Mouse (Mus musculus) mouse embryonic stem cell (cell line): Measurements from ENCODE around the gene Dscaml1.
"Not testable (repeated sequence)": the region's sequence is repeated elsewhere in the genome, so short reads cannot be mapped to it uniquely, and the experiment has no call there.

Source experiments
- in situ Hi-C, 2 experiments: fragments of 300-500 bp; cut with MboI; formaldehyde crosslinking; loops; 1 replicate in 1 of 2; 3 replicates in 1 of 2; pipeline ENCODE4 v1.14.3; 2019 to 2020; ENCODE audit warnings: low sequenced_read_pairs in 2 of 2, low pct_unique_long_range_greater_than_20kb in 1 of 2, mixed read lengths in 1 of 2; ENCODE audit not compliant: unreplicated experiment in 1 of 2

Dscaml1 gene

GRCm38 (mm10) chr9:45767155-45767554 is 340.7 kb downstream of the Dscaml1 start:
- in situ Hi-C loops: no loop called here

- in situ Hi-C loops: no loop called here
Observed at GRCm38 (mm10) chr9:45768421-45768820, 342.0 kb downstream of the Dscaml1 start.

DNA sequence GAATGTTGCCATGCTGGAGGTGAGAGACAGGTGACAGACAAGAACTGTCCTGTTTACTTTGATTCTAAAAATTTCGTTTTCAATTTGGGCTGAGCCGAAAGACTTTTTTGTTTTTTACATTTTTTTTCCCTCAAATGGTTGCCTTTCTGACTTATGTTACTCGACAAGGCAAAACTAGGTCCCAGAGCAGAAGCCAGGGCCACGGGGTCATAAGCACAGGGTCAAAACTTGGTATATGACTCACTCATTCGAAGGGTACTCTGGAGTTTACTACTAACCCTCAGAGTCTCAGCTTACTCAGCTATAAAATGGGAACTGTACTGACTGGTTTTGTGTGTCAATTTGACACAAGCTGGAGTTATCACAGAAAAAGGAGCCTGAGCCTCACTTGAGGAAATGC is 343.2 kb downstream of the Dscaml1 start:
- in situ Hi-C loops: no loop called here

DNA sequence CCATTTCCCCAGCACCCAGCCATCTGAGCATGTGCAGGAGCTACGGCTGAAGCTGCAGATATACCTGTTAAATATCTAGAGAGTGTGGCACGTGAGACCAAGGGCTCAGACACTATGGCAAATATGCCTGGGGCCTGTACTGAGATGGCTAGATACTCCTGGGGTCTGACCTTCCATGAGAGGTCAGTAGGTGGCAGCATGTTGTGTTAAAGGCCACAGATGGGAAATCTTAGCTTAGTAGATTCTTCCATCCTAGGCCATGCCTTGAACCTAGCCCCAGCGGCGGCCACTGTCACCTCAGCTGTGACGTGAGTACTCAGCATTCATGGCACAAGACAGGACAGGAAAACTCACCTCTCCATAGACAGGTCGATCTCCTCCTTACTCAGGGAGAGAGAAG is 347.7 kb downstream of the Dscaml1 start:
- in situ Hi-C loops: no loop called here

DNA sequence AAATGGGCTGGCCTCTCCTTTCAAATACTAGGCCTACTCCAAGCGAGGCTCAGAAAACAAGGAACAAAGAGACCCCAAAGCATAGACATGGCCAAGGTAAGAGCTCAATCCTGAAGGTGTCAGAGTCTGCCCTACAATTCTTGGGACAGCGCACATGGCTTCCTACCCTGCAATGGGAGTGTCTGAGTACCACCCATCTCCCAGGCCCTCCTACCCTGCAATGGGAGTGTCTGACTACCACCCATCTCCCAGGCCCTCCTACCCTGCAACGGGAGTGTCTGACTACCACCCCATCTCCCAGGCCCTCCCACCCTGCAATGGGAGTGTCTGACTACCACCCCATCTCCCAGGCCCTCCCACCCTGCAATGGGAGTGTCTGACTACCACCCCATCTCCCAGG is 349.7 kb downstream of the Dscaml1 start:
- in situ Hi-C loops: not testable (repeated sequence)

DNA sequence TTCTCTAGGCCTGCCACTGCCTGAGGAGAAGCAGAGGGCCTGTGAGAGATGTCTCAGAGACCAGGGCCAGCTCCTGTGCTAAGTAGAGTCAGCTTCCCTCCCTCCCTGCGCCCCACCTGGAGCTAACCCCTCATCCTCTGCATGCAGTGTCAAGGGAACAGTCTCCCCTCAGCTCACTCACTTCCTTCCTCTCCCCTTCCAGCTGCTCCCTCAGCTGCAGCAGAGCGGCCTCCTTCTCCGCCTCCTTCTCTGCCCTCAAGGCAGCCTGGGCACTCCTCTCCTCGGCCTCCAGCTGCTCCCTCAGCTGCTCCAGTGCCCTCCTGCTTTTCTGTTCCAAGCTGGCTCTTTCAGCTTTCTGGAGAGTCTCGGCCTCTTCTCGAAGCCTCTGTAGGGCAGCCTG is 352.8 kb downstream of the Dscaml1 start:
- in situ Hi-C loops: no loop called here

DNA sequence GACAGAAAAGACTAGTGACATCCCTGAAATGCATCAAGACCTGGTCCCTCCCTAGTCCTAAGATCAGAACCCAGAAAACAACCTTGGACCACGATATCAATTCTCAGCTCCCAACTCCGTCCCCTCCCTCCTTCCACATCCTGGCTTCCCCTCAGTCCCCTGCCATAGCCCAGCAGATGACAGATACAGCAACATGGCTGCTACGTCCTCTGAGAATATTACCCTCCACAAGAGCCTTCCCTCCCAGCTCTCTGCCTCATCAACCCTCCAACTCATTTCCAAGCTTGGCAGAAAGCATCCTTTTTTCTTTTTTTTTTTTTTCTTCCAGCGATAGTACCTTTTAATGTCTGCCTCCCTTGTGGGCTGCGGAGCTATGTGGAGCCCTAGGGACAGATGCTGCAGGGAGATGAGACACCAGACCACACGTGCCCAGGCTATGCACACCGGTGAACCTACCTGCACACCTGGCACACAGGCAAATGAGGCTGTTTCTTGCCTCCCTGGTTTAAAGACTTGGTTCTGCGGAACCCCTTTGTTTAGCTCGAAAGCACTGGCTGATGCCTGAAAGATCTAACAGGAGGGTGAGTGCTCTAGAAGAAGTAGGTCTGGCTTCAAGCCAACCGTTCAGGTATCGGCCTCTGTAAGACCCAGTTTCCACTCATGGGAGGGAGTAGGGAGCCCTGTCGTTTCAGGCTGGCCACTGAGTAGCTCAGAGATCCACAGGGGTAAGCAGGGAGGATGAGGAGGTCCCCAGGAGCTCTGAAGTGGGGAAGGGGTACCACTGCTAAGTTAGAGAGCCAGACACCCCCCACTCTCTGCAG is 357.0 kb downstream of the Dscaml1 start:
- in situ Hi-C loops: no loop called here

- in situ Hi-C loops: no loop called here
Observed at GRCm38 (mm10) chr9:45787071-45787470, 360.6 kb downstream of the Dscaml1 start.

GRCm38 (mm10) chr9:45787547-45787946 is 361.1 kb downstream of the Dscaml1 start:
- in situ Hi-C loops: no loop called here

DNA sequence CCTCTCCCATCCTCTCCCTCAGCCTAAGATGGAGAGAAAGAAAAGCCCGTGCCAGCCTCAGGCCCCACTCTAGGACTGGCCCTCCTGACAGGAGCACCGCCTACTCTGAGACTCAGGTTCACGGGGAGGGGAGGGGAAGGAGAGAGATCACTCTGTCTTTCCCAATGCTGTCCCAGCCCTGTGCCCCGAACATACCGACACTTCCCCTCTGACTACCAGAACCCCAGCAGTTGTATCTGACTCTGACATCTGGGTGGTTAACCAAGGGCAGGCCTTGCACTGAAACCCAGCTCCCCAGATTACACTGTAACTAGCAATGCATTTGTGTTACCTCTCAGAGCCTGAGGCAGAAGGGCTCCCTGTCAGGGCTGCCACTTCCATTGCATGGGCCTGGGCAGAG is 362.0 kb downstream of the Dscaml1 start:
- in situ Hi-C loops: no loop called here

DNA sequence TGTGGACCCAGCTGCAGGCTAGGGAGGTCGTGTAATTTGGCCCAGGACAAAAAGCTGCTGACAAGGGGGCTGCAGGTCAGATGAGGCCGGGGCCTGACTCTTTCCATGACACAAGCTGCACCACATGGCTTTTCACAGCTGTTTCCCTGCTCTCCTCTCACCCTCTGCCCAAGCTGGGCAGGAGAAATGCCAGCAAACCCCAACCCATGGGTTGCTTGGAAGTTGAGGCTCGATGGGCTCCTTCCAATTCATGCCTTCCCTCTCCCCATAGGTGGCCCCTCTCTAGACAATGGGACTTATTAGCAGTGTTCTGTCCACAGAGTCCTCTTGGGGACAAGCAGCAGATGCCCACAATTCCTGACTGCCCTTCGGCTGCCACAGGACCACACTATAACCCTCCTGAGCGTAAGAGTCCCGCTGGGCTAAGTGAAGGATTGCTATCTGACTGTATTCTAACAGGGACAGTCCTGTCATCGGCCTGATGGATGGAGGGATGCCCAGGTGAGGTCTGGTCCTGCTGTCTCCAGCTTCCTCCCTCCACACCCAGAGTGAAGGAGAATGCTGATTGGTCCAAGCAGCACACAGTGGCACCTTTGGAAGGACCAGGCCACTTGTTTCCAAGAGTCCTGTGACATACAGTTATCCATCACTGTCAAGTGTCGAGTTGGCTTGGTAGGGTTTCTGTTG is 365.2 kb downstream of the Dscaml1 start:
- in situ Hi-C loops: no loop called here

GRCm38 (mm10) chr9:45792235-45792634 is 365.8 kb downstream of the Dscaml1 start:
- in situ Hi-C loops: no loop called here

DNA sequence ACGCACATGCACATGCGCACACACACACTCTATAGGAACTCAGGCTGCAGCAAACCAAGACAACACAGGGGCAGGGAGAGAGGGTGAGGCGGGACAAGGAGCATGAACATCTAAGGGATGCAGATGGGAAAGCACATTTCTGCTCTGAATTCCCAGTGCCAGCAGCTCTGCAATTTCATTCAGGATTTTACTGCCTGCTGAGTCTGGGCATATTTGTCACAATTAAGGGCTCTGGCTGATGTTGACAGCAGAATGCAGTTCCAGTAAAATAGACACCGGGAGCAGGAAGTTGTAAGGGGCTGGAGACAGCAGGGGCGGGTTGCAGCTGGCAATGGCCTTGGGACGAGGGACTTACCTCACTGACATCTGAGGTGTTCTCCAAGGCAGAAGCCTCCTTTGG is 367.3 kb downstream of the Dscaml1 start:
- in situ Hi-C loops: no loop called here

GRCm38 (mm10) chr9:45795722-45796121 is 369.3 kb downstream of the Dscaml1 start:
- in situ Hi-C loops: no loop called here

GRCm38 (mm10) chr9:45797271-45797670 is 370.8 kb downstream of the Dscaml1 start:
- in situ Hi-C loops: no loop called here

GRCm38 (mm10) chr9:45798467-45799164 is 372.2 kb downstream of the Dscaml1 start:
- in situ Hi-C loops: no loop called here

DNA sequence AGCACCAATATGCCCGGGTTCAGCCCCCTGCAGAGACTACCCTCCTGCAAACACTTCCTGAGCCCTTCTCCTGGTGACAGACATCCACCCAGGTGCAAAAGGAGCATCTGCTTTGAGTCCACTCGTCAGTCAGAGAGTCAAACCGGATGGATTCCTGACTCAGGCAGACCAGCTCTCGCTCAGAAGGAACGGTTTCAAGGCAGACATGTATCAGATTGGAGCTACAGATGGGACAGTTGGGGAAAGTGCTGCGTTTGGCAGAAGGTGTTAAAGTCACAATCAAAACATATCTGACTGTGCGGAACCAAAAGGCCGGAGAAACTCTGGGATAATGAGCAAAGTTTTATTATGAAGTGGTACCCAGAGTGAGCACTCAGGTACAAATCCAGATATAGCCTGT is 373.0 kb downstream of the Dscaml1 start:
- in situ Hi-C loops: no loop called here
